Mouse (Mus musculus): ENCODE results near the gene Smarca4. TPM values are rescaled to one million over a fixed set of nuclear protein-coding genes. Genes with fewer than 3 reads are reported as not detected.
A peak's percentile ranks its signal among the peaks of the same experiment; 100 is the strongest.

Gene Smarca4
- polyA plus RNA-seq, 1 experiment from 2014 or later = 27.2 TPM

GRCm38 (mm10) chr9:21620229-21620628, 4.3 kb downstream of the Smarca4 start:
- TF ChIP-seq CTCF (IDR thresholded peaks at IDR 0.05; ENCODE audit: low read depth) = no peak
- TF ChIP-seq EP300 (optimal IDR thresholded peaks at IDR 0.05) = no peak
- Histone ChIP-seq H3K4me1 (replicated peaks; ENCODE audit: control insufficient read depth, insufficient read depth) (no peaks in the 10 kb centered on the region; the same call in 1 of the 2 replicates), H3K4me2 (replicated peaks; ENCODE audit: low read depth) (no peak overlapping the region), H3K4me3 (ENCODE audit: low read depth, low read length) (no peak overlapping the region), H3K9ac (ENCODE audit: low read length) (no peak overlapping the region), H3K36me3 (ENCODE audit: control insufficient read depth, insufficient read depth, low read length) (no peaks in the 10 kb centered on the region), H3K9me3 (ENCODE audit: control insufficient read depth, low read length) (no peaks in the 10 kb centered on the region), H3K27me3 (ENCODE audit: control insufficient read depth, insufficient read depth, low read length) (no peaks in the 10 kb centered on the region), H3K27ac (replicated peaks) (0 out of 2 replicates have a peak overlapping the region, but pooled peaks have one; percentile 13)
- 59% methylated on average over 4 of the region's 4 CpGs for WGBS
- DNase-seq (ENCODE audit: low spot score) = no peak
- no peak for ATAC-seq (ENCODE audit: low FRiP score, low TSS enrichment)

GRCm38 (mm10) chr9:21622676-21623075, 6.7 kb downstream of the Smarca4 start:
- WGBS = 98% methylated on average over 1 of the region's 1 CpGs
- H3K4me2 ChIP-seq (replicated peaks; ENCODE audit: low read depth) = no peak overlapping the region
- no peak overlapping the region for H3K27ac ChIP-seq (replicated peaks)
- ATAC-seq (ENCODE audit: low FRiP score, low TSS enrichment) (no peak), DNase-seq (ENCODE audit: low spot score) (no peak)
- H3K9ac ChIP-seq (ENCODE audit: low read length) = no peak overlapping the region
- no peaks in the 10 kb centered on the region for H3K9me3 ChIP-seq (ENCODE audit: control insufficient read depth, low read length)
- no peaks in the 10 kb centered on the region for H3K27me3 ChIP-seq (ENCODE audit: control insufficient read depth, insufficient read depth, low read length)
- H3K4me1 ChIP-seq (replicated peaks; ENCODE audit: control insufficient read depth, insufficient read depth) = no peaks in the 10 kb centered on the region
- TF ChIP-seq EP300 (optimal IDR thresholded peaks at IDR 0.05) (no peak), CTCF (IDR thresholded peaks at IDR 0.05; ENCODE audit: low read depth) (no peak)
- H3K36me3 ChIP-seq (ENCODE audit: control insufficient read depth, insufficient read depth, low read length) = no peaks in the 10 kb centered on the region
- no peak overlapping the region for H3K4me3 ChIP-seq (ENCODE audit: low read depth, low read length)

GRCm38 (mm10) chr9:21625342-21626339, 9.7 kb downstream of the Smarca4 start:
- Histone ChIP-seq H3K9ac (ENCODE audit: low read length) (no peak overlapping the region), H3K4me3 (ENCODE audit: low read depth, low read length) (no peak overlapping the region), H3K27me3 (ENCODE audit: control insufficient read depth, insufficient read depth, low read length) (no peaks in the 10 kb centered on the region), H3K9me3 (ENCODE audit: control insufficient read depth, low read length) (no peaks in the 10 kb centered on the region), H3K4me2 (replicated peaks; ENCODE audit: low read depth) (no peak overlapping the region), H3K4me1 (replicated peaks; ENCODE audit: control insufficient read depth, insufficient read depth) (no peaks in the 10 kb centered on the region), H3K27ac (replicated peaks) (no peak overlapping the region), H3K36me3 (ENCODE audit: control insufficient read depth, insufficient read depth, low read length) (no peaks in the 10 kb centered on the region)
- TF ChIP-seq EP300 (optimal IDR thresholded peaks at IDR 0.05) (no peak), CTCF (IDR thresholded peaks at IDR 0.05; ENCODE audit: low read depth) (no peak)
- ATAC-seq (ENCODE audit: low FRiP score, low TSS enrichment) = no peak; the same call in 1 of the 2 replicates
- 84% methylated on average over 10 of the region's 10 CpGs for WGBS
- DNase-seq (ENCODE audit: low spot score) = no peak

GRCm38 (mm10) chr9:21626571-21626970, 10.6 kb downstream of the Smarca4 start:
- no peaks in the 10 kb centered on the region for H3K36me3 ChIP-seq (ENCODE audit: control insufficient read depth, insufficient read depth, low read length)

GRCm38 (mm10) chr9:21627145-21627795, 11.3 kb downstream of the Smarca4 start:
- no peaks in the 10 kb centered on the region for H3K9me3 ChIP-seq (ENCODE audit: control insufficient read depth, low read length)
- no peak for TF ChIP-seq CTCF (IDR thresholded peaks at IDR 0.05; ENCODE audit: low read depth)

More at GRCm38 (mm10) chr9:21626571-21626970, 10.6 kb downstream of the Smarca4 start:
- Histone ChIP-seq H3K27ac (replicated peaks) (no peak overlapping the region), H3K4me2 (replicated peaks; ENCODE audit: low read depth) (no peak overlapping the region), H3K4me1 (replicated peaks; ENCODE audit: control insufficient read depth, insufficient read depth) (no peaks in the 10 kb centered on the region), H3K9ac (ENCODE audit: low read length) (no peak overlapping the region), H3K9me3 (ENCODE audit: control insufficient read depth, low read length) (no peaks in the 10 kb centered on the region), H3K4me3 (ENCODE audit: low read depth, low read length) (no peak overlapping the region), H3K27me3 (ENCODE audit: control insufficient read depth, insufficient read depth, low read length) (no peaks in the 10 kb centered on the region)
- ATAC-seq (ENCODE audit: low FRiP score, low TSS enrichment) (no peak), DNase-seq (ENCODE audit: low spot score) (no peak)
- no peak for TF ChIP-seq EP300 (optimal IDR thresholded peaks at IDR 0.05)
- peak; percentile 63 for TF ChIP-seq CTCF (IDR thresholded peaks at IDR 0.05; ENCODE audit: low read depth)

More at GRCm38 (mm10) chr9:21627145-21627795, 11.3 kb downstream of the Smarca4 start:
- 77% methylated on average over 5 of the region's 5 CpGs for WGBS
- no peak overlapping the region for H3K27ac ChIP-seq (replicated peaks)
- no peak overlapping the region for H3K4me3 ChIP-seq (ENCODE audit: low read depth, low read length)
- H3K4me2 ChIP-seq (replicated peaks; ENCODE audit: low read depth) = no peak overlapping the region
- no peak for ATAC-seq (ENCODE audit: low FRiP score, low TSS enrichment)
- no peaks in the 10 kb centered on the region for H3K4me1 ChIP-seq (replicated peaks; ENCODE audit: control insufficient read depth, insufficient read depth)
- no peaks in the 10 kb centered on the region for H3K36me3 ChIP-seq (ENCODE audit: control insufficient read depth, insufficient read depth, low read length)
- H3K9ac ChIP-seq (ENCODE audit: low read length) = no peak overlapping the region
- H3K27me3 ChIP-seq (ENCODE audit: control insufficient read depth, insufficient read depth, low read length) = no peaks in the 10 kb centered on the region
- DNase-seq (ENCODE audit: low spot score) = no peak

Data from stomach, postnatal 0 days (tissue).